Mouse (Mus musculus) ovary, postnatal 10 days (tissue): ENCODE data around the gene Spred1.

Experiments used
- DNase-seq: peaks from one replicate; pipeline ENCODE4 v3.0.0; 2022; ENCODE audit warnings: low spot score

Spred1 gene

GRCm38 (mm10) chr2:117180250-117180885 is 59.2 kb downstream of the Spred1 start:
- peak; percentile 33 for DNase-seq

- DNase-seq, result no peak
Measured at GRCm38 (mm10) chr2:117185587-117185986, 64.4 kb downstream of the Spred1 start.

- DNase-seq, result no peak
Measured at GRCm38 (mm10) chr2:117190915-117191314, 69.7 kb downstream of the Spred1 start.

- DNase-seq, result no peak
Measured at GRCm38 (mm10) chr2:117194309-117194708, 73.1 kb downstream of the Spred1 start.

- no peak for DNase-seq
Measured at GRCm38 (mm10) chr2:117195151-117195550, 74.0 kb downstream of the Spred1 start.

GRCm38 (mm10) chr2:117195578-117195977 is 74.4 kb downstream of the Spred1 start:
- DNase-seq, result no peak

- no peak for DNase-seq
Measured at GRCm38 (mm10) chr2:117200869-117201338, 79.7 kb downstream of the Spred1 start.

- no peak for DNase-seq
Measured at GRCm38 (mm10) chr2:117203350-117203749, 82.2 kb downstream of the Spred1 start.

GRCm38 (mm10) chr2:117204534-117204933 is 83.4 kb downstream of the Spred1 start:
- DNase-seq, result no peak

- DNase-seq, result no peak
Measured at GRCm38 (mm10) chr2:117205066-117205465, 83.9 kb downstream of the Spred1 start.

GRCm38 (mm10) chr2:117210416-117211085 is 89.4 kb downstream of the Spred1 start:
- DNase-seq, result no peak

GRCm38 (mm10) chr2:117216152-117216551 is 95.0 kb downstream of the Spred1 start:
- DNase-seq, result no peak

- no peak for DNase-seq
Measured at GRCm38 (mm10) chr2:117217695-117218216, 96.6 kb downstream of the Spred1 start.

- no peak for DNase-seq
Measured at GRCm38 (mm10) chr2:117219536-117219935, 98.4 kb downstream of the Spred1 start.

- no peak for DNase-seq
Measured at GRCm38 (mm10) chr2:117222651-117223050, 101.5 kb downstream of the Spred1 start.

- no peak for DNase-seq
Measured at GRCm38 (mm10) chr2:117228601-117229125, 107.5 kb downstream of the Spred1 start.

GRCm38 (mm10) chr2:117230261-117230660 is 109.1 kb downstream of the Spred1 start:
- no peak for DNase-seq

GRCm38 (mm10) chr2:117231257-117231656 is 110.1 kb downstream of the Spred1 start:
- peak; percentile 52 for DNase-seq
